Mouse (Mus musculus) liver, postnatal 0 days (tissue): ENCODE measurements at regions not wholly inside any gene's neighbourhood (a gene's known extent, or its start where the extent isn't known, plus 50 kb on each side); places are given as distances from the start of the nearest gene placed in this dataset.

Experiments used
- CTCF ChIP-seq: sonication (generic); IDR thresholded peaks from 2 replicates; pipeline ENCODE4 v1.5.1; 2016; ENCODE audit warnings: antibody characterized with exemption, low read depth
- EP300 ChIP-seq: IDR thresholded peaks from 2 replicates; pipeline ENCODE4 v1.6.1; 2016; ENCODE audit warnings: antibody characterized with exemption, low read depth, mild to moderate bottlenecking

GRCm38 (mm10) chr12:32581304-32581703, 202.8 kb downstream of the Ccdc71l start:
- TF ChIP-seq CTCF: no peak
- TF ChIP-seq EP300: no peak
